Mouse (Mus musculus): ENCODE results near the gene Fdxr. TPM values are rescaled to one million over a fixed set of nuclear protein-coding genes. Genes with fewer than 3 reads are reported as not detected.
A peak's percentile ranks its signal among the peaks of the same experiment; 100 is the strongest.

Gene Fdxr
- total RNA-seq, 2 experiments from 2014 or later: 22.5 to 23.0 TPM

- no peak for DNase-seq (ENCODE audit: low spot score in 2 of 2)
Observed at GRCm38 (mm10) chr11:115290314-115290713, 13.5 kb upstream of the Fdxr start.

GRCm38 (mm10) chr11:115289885-115290284, 13.0 kb upstream of the Fdxr start:
- no peak for DNase-seq (ENCODE audit: low spot score in 2 of 2)

GRCm38 (mm10) chr11:115288305-115288704, 11.5 kb upstream of the Fdxr start:
- no peak for DNase-seq (ENCODE audit: low spot score in 2 of 2)

GRCm38 (mm10) chr11:115287386-115287785, 10.5 kb upstream of the Fdxr start:
- no peak for DNase-seq (ENCODE audit: low spot score in 2 of 2)

GRCm38 (mm10) chr11:115286201-115286993, 9.5 kb upstream of the Fdxr start:
- DNase-seq (ENCODE audit: low spot score in 2 of 2): peak in 1 of 2 experiments; percentile 49

- DNase-seq (ENCODE audit: low spot score in 2 of 2): no peak
Observed at GRCm38 (mm10) chr11:115285282-115285681, 8.4 kb upstream of the Fdxr start.

GRCm38 (mm10) chr11:115283891-115284620, 7.2 kb upstream of the Fdxr start:
- no peak for DNase-seq (ENCODE audit: low spot score in 2 of 2)

GRCm38 (mm10) chr11:115283486-115283765, 6.6 kb upstream of the Fdxr start:
- DNase-seq (ENCODE audit: low spot score in 2 of 2): no peak

- DNase-seq (ENCODE audit: low spot score in 2 of 2): peak in 1 of 2 experiments; percentile 52
Observed at GRCm38 (mm10) chr11:115282723-115283485, 6.1 kb upstream of the Fdxr start.

GRCm38 (mm10) chr11:115282295-115282694, 5.4 kb upstream of the Fdxr start:
- peak; percentile 63 to 70 for DNase-seq (ENCODE audit: low spot score in 2 of 2)

- no peak for DNase-seq (ENCODE audit: low spot score in 2 of 2)
Observed at GRCm38 (mm10) chr11:115279726-115280125, 2.9 kb upstream of the Fdxr start.

GRCm38 (mm10) chr11:115278176-115278575, 1.3 kb upstream of the Fdxr start:
- DNase-seq (ENCODE audit: low spot score in 2 of 2): no peak

- no peak for DNase-seq (ENCODE audit: low spot score in 2 of 2)
Observed at GRCm38 (mm10) chr11:115277604-115277975, 740 bp upstream of the Fdxr start.

GRCm38 (mm10) chr11:115275954-115276353, 896 bp downstream of the Fdxr start:
- DNase-seq (ENCODE audit: low spot score in 2 of 2): no peak

GRCm38 (mm10) chr11:115275509-115275908, 1.3 kb downstream of the Fdxr start:
- no peak for DNase-seq (ENCODE audit: low spot score in 2 of 2)

GRCm38 (mm10) chr11:115274771-115275170, 2.1 kb downstream of the Fdxr start:
- no peak for DNase-seq (ENCODE audit: low spot score in 2 of 2)

- no peak for DNase-seq (ENCODE audit: low spot score in 2 of 2)
Observed at GRCm38 (mm10) chr11:115274178-115274577, 2.7 kb downstream of the Fdxr start.

- no peak for DNase-seq (ENCODE audit: low spot score in 2 of 2)
Observed at GRCm38 (mm10) chr11:115273735-115274134, 3.1 kb downstream of the Fdxr start.

GRCm38 (mm10) chr11:115272894-115273498, 3.9 kb downstream of the Fdxr start:
- DNase-seq (ENCODE audit: low spot score in 2 of 2): no peak

GRCm38 (mm10) chr11:115271481-115271880, 5.4 kb downstream of the Fdxr start:
- no peak for DNase-seq (ENCODE audit: low spot score in 2 of 2)

- DNase-seq (ENCODE audit: low spot score in 2 of 2): no peak
Observed at GRCm38 (mm10) chr11:115271052-115271451, 5.8 kb downstream of the Fdxr start.

Measured in layer of hippocampus, postnatal 10 days (tissue).